Mouse (Mus musculus): Measurements from ENCODE around the gene Pxn. TPM values are rescaled to one million over a fixed set of nuclear protein-coding genes. Genes with fewer than 3 reads are reported as not detected.
A peak's percentile ranks its signal among the peaks of the same experiment; 100 is the strongest.

The Pxn gene
- polyA plus RNA-seq, 1 experiment, result 41.6 TPM

- Histone ChIP-seq H3K4me1 (ENCODE audit: control insufficient read depth, insufficient read depth, low read length) (no peaks in the 10 kb centered on the region), H3K4me3 (ENCODE audit: insufficient read depth, low read length) (peak overlapping the region; percentile 18), H3K27ac (ENCODE audit: insufficient read depth, low read length) (no peak overlapping the region)
- TF ChIP-seq CTCF (IDR thresholded peaks at IDR 0.05; ENCODE audit: extremely low read depth, insufficient read depth, low read length) (no peak), POLR2A (IDR thresholded peaks at IDR 0.05; ENCODE audit: extremely low read depth, insufficient read depth, low read length) (peak; percentile 79)
Observed at GRCm38 (mm10) chr5:115475337-115476106, 31.0 kb upstream of the Pxn start.

GRCm38 (mm10) chr5:115476107-115476727, 30.3 kb upstream of the Pxn start:
- Histone ChIP-seq H3K4me3 (ENCODE audit: insufficient read depth, low read length) (peak overlapping the region; percentile 18), H3K27ac (ENCODE audit: insufficient read depth, low read length) (no peak overlapping the region), H3K4me1 (ENCODE audit: control insufficient read depth, insufficient read depth, low read length) (no peaks in the 10 kb centered on the region)
- no peak for TF ChIP-seq POLR2A (IDR thresholded peaks at IDR 0.05; ENCODE audit: extremely low read depth, insufficient read depth, low read length)
- no peak for TF ChIP-seq CTCF (IDR thresholded peaks at IDR 0.05; ENCODE audit: extremely low read depth, insufficient read depth, low read length)

- Histone ChIP-seq H3K27ac (ENCODE audit: insufficient read depth, low read length) (no peak overlapping the region), H3K4me3 (ENCODE audit: insufficient read depth, low read length) (no peak overlapping the region), H3K4me1 (ENCODE audit: control insufficient read depth, insufficient read depth, low read length) (no peaks in the 10 kb centered on the region)
- TF ChIP-seq POLR2A (IDR thresholded peaks at IDR 0.05; ENCODE audit: extremely low read depth, insufficient read depth, low read length), result no peak
Observed at GRCm38 (mm10) chr5:115479561-115479960, 26.9 kb upstream of the Pxn start.

GRCm38 (mm10) chr5:115480101-115480500, 26.4 kb upstream of the Pxn start:
- H3K4me1 ChIP-seq (ENCODE audit: control insufficient read depth, insufficient read depth, low read length), result no peaks in the 10 kb centered on the region
- no peak overlapping the region for H3K27ac ChIP-seq (ENCODE audit: insufficient read depth, low read length)
- TF ChIP-seq POLR2A (IDR thresholded peaks at IDR 0.05; ENCODE audit: extremely low read depth, insufficient read depth, low read length) (no peak), CTCF (IDR thresholded peaks at IDR 0.05; ENCODE audit: extremely low read depth, insufficient read depth, low read length) (no peak)
- no peak overlapping the region for H3K4me3 ChIP-seq (ENCODE audit: insufficient read depth, low read length)

- no peak for TF ChIP-seq POLR2A (IDR thresholded peaks at IDR 0.05; ENCODE audit: extremely low read depth, insufficient read depth, low read length)
- no peak for TF ChIP-seq CTCF (IDR thresholded peaks at IDR 0.05; ENCODE audit: extremely low read depth, insufficient read depth, low read length)
Observed at GRCm38 (mm10) chr5:115482390-115483265, 23.8 kb upstream of the Pxn start.

GRCm38 (mm10) chr5:115483385-115483784, 23.1 kb upstream of the Pxn start:
- no peaks in the 10 kb centered on the region for H3K4me1 ChIP-seq (ENCODE audit: control insufficient read depth, insufficient read depth, low read length)
- H3K4me3 ChIP-seq (ENCODE audit: insufficient read depth, low read length), result no peak overlapping the region; the same call in 1 of the 2 replicates
- TF ChIP-seq CTCF (IDR thresholded peaks at IDR 0.05; ENCODE audit: extremely low read depth, insufficient read depth, low read length) (no peak), POLR2A (IDR thresholded peaks at IDR 0.05; ENCODE audit: extremely low read depth, insufficient read depth, low read length) (no peak)
- no peak overlapping the region for H3K27ac ChIP-seq (ENCODE audit: insufficient read depth, low read length)

More at GRCm38 (mm10) chr5:115482390-115483265, 23.8 kb upstream of the Pxn start:
- no peaks in the 10 kb centered on the region for H3K4me1 ChIP-seq (ENCODE audit: control insufficient read depth, insufficient read depth, low read length)
- no peak overlapping the region for H3K27ac ChIP-seq (ENCODE audit: insufficient read depth, low read length)
- no peak overlapping the region for H3K4me3 ChIP-seq (ENCODE audit: insufficient read depth, low read length)

GRCm38 (mm10) chr5:115483947-115484920, 22.2 kb upstream of the Pxn start, which contains the start of gene Sirt4:
TSS of gene Sirt4 (minus strand) at chr5:115484725.
- TF ChIP-seq CTCF (IDR thresholded peaks at IDR 0.05; ENCODE audit: extremely low read depth, insufficient read depth, low read length) (no peak), POLR2A (IDR thresholded peaks at IDR 0.05; ENCODE audit: extremely low read depth, insufficient read depth, low read length) (peak; percentile 99)
- peaks cover 2% of the 10 kb centered on the region; the same call in 1 of the 2 replicates for H3K4me1 ChIP-seq (ENCODE audit: control insufficient read depth, insufficient read depth, low read length)
- peak within 1 kb of the TSS; percentile 53 for H3K4me3 ChIP-seq (ENCODE audit: insufficient read depth, low read length)
- no peak within 1 kb of the TSS; the same call in 1 of the 2 replicates for H3K27ac ChIP-seq (ENCODE audit: insufficient read depth, low read length)

GRCm38 (mm10) chr5:115484996-115485395, 21.5 kb upstream of the Pxn start:
- TF ChIP-seq POLR2A (IDR thresholded peaks at IDR 0.05; ENCODE audit: extremely low read depth, insufficient read depth, low read length), result no peak
- no peak overlapping the region for H3K27ac ChIP-seq (ENCODE audit: insufficient read depth, low read length)
- H3K4me3 ChIP-seq (ENCODE audit: insufficient read depth, low read length), result peak overlapping the region; percentile 53; the same call in 1 of the 2 replicates
- H3K4me1 ChIP-seq (ENCODE audit: control insufficient read depth, insufficient read depth, low read length), result peaks cover 2% of the 10 kb centered on the region; the same call in 1 of the 2 replicates

All from cortical plate, adult 2 months (tissue).